Mouse (Mus musculus) R1 (cell line): Measurements from ENCODE around the gene Map2k5.

Experiments used
- DNase-seq: peaks from one replicate; pipeline ENCODE4 v3.0.0-alpha.2; 2018; ENCODE audit warnings: low read depth, low spot score

Map2k5 gene

DNA sequence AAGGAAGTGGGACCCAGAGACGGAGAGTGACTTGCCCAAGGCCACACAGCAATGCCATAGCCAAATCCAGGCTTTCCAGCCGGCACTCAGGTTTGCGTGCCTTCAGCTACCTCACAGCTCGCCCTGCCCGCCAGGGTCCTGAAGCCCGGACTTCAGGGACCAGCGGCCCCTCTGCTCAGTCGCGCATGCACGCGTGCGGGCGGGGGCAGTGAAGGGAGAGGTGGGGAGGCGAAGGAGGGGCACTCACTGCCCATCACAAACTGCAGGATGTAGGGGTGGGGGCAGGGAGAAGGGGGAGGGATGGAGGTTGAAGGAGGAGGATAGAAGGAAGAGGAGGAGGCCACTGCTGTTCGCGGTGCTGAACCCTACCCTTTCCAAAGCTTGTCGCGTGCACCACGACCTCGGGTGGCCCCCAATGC lies 230.8 kb downstream of the Map2k5 start:
- DNase-seq, result no peak

DNA sequence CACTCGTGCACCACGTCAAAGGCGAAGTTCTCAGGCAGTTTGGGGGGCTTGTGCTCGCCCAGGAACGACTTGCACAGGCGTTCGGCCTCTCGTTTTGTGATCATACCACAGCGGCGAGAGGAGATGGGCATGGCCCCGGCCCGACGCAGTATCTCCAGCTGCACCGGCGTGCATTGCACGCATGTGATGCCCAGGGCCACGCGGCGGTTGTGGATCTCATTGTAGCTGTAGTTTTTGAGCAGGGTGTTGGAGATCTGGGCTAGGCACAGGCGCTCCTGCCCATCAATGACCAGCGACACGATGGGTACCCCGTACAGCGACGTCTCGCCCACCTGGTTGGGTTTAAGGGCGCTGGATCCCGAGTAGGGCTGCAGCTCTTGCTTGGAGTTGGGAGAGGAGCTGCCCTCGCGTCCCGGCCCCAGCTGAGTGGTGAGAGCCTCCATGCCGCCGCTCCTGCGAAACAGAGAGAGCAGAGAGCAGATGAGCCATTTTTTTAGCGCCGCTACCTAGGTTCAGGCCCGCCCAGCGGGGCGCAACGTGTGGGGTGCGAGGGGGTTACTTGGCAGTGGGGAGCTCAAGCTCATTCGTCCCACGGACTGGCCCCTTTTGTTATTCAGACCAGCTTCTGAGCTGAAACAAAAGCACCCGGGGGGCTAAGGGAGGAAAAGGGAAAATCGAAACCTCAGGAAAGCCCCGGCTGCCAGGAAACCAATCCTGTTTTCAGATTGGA lies 231.4 kb downstream of the Map2k5 start:
- DNase-seq, result peak; percentile 93

GRCm38 (mm10) chr9:63145249-63146125 lies 232.2 kb downstream of the Map2k5 start:
- DNase-seq, result peak; percentile 68

GRCm38 (mm10) chr9:63144502-63145248 lies 233.0 kb downstream of the Map2k5 start:
- DNase-seq, result peak; percentile 33

DNA sequence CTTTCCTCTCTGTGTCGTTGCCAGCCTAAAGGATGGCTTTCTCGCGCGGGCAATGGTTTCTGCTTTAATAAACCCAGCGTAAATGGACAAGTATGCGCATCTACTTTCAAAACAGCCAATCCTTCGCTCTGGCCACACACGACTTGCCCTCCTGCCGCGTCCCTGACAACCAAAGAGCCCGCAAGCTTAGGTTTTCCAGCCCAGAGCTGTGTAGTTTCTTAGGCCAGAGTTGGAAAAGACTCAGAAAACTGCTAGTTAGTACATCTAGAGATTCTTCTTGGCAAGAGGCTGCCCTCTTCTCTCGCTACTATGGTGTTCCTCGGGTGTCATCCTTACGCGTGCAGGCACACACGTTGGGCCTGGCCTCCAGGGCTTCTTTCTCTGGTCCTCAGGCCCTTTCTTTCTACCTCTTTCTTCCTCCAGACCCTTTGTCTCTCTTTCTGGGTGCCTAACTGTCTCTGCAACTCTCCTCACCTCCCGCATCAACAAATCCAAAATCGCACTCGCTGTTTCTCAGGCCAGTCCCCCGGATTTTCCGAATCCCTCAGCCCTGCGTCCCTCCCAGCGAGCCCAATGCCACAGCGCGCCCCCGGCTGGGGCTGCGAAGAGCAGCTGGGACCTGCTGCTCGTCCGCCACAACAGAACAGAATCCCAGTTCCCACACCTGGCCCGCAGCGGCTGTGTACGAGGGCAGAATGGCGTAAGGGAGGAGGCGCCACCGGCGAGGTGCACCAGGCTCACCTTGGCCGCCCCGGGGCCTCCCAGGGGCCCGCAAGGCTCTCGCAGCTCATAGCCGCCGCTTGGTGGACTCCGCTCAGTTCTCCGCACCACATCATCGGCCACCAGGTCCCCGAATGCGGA lies 233.8 kb downstream of the Map2k5 start:
- DNase-seq, result peak; percentile 49

DNA sequence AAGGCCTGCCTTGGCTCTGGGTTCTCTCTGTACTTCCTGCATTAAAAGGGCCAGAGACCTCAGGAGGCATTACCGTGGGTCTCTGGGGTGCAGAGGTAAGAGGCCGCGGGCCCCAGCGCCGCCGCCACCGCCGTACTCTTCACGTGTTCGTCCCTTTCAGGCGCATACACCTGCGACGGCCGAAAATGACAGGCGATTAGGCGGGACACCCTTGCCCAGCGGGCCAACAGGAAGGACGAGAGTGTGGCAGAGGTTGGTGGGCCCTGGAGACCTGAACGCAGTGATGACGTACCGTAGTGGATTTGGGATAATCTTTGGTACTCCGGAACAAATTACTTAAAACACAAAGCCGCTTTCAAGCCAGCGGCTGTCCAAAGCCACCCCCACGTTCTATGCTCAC lies 234.5 kb downstream of the Map2k5 start:
- peak; percentile 29 for DNase-seq

DNA sequence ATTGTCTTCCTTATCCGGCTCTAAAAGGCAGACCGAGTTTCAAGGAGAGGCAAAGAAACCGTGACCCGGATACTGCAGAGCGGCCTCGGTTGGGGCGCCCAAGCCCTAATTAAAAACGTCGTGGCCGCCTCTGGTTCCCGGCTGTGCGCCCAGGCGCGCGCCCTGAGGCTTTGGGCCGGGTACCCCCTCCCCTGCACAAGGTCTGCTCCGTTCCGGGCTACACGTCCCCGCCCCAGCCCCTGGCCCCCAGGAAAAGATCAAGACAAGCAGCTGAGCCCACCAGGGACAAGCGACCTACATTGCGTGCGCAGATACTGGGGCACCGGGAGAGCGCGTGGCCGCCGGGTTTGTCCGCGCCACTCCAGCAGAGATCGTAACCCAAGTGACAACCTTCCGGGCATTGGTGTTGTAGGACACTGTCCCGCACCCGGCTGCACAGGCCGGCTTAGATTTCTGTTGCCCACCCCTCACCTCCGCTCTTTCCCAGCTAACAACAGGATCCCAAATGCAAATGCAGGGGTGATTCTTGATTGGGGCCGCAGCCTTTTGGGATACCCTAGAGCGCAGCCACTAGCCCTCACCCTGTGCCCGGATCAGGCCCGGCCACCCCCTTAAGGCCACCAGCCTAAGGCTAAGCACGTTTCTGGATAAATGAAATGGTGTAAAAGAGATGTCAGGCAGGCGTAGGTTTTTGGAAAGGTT lies 235.2 kb downstream of the Map2k5 start:
- DNase-seq, result peak; percentile 33

- DNase-seq, result peak; percentile 61
Observed at GRCm38 (mm10) chr9:63141641-63142334, 235.9 kb downstream of the Map2k5 start.

DNA sequence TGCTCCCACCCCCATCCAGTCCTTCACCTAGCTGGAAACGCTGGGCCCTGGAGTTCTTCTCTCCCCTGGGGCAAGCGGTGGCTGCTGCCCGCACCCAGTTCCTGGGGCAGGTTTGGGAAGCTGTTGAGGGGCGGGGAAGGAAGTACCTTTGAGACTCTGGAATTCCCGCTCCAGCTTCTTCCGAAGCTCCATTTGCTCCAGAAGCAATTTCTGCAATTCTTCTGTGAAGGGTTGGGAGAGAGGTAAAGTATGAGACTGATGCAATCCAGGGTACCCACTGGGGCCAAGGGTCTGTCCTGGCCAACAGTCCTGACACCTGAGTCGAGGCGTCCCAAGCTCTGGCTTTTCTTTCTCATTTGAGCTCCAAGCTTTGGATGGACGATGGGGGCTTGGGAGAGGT lies 237.5 kb downstream of the Map2k5 start:
- DNase-seq, result no peak

GRCm38 (mm10) chr9:63139661-63140060 lies 238.0 kb downstream of the Map2k5 start:
- DNase-seq, result no peak

DNA sequence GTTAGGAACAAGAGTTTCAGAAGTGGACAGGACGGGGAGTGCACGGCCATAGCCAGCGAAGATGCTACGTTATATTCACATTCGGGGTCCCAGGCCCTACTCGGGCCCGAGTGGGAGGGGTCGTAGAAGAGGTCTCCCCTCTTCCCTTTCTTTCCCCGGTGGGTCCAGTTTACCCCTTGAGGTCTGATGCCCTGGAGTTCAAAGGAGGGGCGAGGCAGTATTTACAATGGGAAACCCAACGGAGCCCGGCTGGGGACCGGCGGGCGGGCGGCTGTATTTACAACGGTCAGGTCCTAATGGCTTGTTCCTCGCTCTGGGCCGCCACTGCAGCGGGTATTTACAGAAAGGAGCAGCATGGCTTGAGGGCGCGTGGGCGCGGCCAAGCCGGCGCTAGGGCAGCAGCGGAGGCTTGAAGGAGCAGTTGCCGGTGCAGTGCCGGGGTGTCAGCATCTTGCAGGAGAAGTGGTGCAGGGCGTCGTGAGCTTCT lies 239.2 kb downstream of the Map2k5 start:
- DNase-seq, result peak; percentile 37

DNA sequence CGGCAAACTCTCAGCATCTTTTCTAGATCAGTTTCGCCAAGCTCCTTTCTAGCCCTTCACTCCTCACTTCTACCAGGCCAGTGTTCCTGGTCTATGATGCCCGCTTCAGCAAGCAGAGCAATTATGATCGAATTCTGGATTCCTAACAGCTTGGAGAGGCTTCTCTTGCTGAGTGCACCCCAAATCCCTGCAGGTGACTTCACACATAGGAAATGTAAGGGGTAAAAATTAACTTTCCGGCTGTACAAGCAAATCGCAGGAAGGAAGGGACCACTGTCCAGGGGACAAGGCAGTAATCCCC lies 240.1 kb downstream of the Map2k5 start:
- DNase-seq, result no peak

DNA sequence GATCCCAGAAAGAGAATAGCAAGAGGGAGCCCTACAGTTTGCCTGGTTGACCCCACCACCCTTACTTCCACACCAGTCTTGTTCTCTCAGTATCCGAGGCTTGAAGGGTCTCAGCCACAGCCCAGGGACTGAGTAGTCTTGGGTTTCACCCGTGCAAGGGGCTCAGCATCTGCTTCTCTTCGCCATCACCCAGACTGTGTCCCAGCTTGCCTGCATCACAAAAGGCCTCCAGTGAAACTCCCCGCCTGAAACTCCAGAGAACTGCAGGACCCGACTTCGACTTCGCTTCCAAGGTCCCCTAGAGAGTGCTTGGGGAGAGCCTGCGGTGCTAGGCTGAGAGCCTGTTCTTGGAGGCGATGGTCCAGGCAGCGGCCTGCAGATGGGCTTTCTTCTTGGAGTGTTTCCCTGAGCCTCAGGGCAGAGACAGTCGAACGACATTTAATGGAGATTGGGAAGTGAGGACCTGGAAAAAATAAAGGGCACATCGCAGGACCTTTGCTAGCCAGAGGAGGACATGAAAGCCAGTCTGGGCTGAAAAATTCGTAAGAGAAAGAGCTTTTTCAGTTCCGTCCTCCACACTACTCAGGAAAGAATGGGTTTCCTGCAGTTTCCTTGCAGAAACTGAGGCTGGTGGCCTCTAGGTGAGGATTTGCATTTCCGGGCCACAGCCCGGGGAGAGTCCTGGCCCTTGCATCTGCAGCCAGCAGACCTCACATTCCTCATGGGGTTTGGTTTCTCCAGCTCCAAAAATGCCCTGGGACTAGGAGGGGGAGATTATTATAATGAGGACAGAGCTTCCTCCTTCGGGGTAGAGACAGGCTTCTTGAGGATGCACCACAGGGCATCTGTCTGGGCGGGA lies 240.7 kb downstream of the Map2k5 start:
- DNase-seq, result peak; percentile 82

- no peak for DNase-seq
Observed at GRCm38 (mm10) chr9:63136241-63136640, 241.5 kb downstream of the Map2k5 start.

DNA sequence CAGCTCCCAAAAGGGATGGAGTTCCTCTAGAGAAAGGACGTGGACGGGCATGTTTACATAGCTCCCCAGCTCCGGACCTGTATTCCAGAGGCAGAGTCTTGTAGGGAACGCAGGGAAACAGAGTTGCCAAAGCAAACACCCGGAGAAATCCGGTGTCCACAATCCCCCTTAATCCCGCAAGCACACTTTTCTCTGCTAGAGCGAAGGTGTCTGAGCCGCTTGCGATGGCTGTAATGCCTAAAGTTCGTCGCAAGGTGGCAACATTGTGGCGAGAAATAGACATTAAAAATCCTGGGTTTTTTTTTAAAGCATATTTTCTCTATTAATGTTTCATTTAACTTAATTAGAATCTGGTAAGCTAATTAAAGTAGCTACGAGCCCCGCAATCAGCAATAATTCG lies 241.9 kb downstream of the Map2k5 start:
- DNase-seq, result peak; percentile 66

DNA sequence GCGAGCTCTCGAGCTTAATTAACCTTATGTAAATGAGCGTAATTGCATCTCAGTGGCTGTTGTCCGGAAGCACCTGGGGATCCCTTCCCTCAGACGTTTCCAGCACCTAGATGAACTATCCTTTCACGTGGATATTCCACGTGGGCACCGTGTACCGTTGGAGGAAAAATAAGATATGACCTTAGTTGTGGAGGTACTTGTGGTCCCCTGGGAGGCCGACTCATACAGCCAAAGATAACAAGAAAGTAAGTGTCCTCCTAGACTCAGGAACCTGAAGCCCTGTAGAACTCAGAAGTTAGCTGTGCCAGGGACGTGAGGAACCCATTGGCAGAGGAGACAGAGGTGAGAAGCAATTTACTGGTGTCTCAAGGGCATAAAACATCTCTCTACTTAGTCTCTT lies 242.3 kb downstream of the Map2k5 start:
- no peak for DNase-seq

DNA sequence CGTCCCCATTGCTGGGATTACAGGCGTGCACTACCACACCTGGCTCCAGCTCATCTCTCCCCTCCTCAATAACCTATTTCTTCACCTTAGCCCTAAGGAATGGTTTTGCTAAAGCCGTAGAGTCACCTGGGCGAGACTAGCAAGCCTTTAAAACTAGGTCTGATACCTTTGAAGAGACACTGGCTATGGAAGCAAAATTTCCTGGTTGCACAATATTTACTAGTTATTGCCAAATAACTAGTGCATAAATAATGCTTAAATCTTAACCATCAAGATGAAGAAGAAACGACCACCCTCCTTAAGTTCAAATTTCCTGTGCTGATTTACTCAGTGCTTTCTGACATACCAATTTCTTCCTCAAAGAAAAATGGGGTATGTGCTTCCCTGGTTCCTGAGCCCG lies 244.0 kb downstream of the Map2k5 start:
- no peak for DNase-seq

- DNase-seq, result peak; percentile 95
Observed at GRCm38 (mm10) chr9:63132673-63133601, 244.8 kb downstream of the Map2k5 start.
